Mouse (Mus musculus): ENCODE data around the gene Celf5.

DNA sequence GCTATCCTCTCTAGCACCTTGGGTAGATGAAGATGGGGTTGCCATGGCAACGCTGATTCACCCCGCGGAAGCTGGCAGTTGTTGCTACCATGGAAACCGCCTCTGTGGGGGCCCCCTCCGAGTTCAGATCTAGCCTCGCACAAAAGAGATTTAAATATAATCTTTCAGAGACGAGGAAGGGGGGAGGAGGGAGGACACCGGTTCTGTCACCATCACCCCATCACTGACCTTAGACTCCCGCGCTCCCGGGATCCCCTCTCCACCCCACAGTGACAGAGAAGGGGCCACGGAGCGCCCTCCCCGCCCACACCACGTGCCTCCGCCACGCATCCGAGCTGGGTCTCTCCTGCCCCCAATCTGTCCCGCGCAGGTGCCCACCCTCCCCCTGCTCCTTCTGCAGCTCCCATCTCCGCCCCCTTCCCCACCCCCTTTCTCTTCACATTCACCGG, 9.5 kb downstream of the Celf5 start:
- TF ChIP-seq CTCF (conservative IDR thresholded peaks at IDR 0.05; ENCODE audit: insufficient read depth, insufficient read length, low read depth, low read length), result no peak
- TF ChIP-seq POLR2A (IDR thresholded peaks at IDR 0.05; ENCODE audit: low read depth, low read length), result no peak
